Mouse (Mus musculus) left cerebral cortex, postnatal 14 days (tissue): ENCODE measurements around the gene Cabp5. TPM values are rescaled to one million over a fixed set of nuclear protein-coding genes. Genes with fewer than 3 reads are reported as not detected.
A peak's percentile ranks its signal among the peaks of the same experiment; 100 is the strongest.
"Not testable (repeated sequence)": the region's sequence is repeated elsewhere in the genome, so short reads cannot be mapped to it uniquely, and the experiment has no call there.

Source experiments
- DNase-seq, 2 experiments: peaks; one replicate each; pipeline ENCODE4 v3.0.0; 2021 to 2022; ENCODE audit warnings: low spot score in 2 of 2, mixed read lengths in 1 of 2
- intact Hi-C: fragments of 180-260 bp; cut with DNase I; formaldehyde crosslinking; loops from one replicate; pipeline ENCODE4 v1.15.1; 2025
- long read RNA-seq, 2 experiments: library from polyadenylated mRNA; stranded (forward); transcript quantifications; one replicate each; pipeline ENCODE4 v2.0.0; 2021
- total RNA-seq, 2 experiments: library from RNA; stranded (reverse); gene quantifications; 2 replicates each; pipeline ENCODE4 v1.2.3; 2021

Cabp5 gene
- total RNA-seq: under 1 TPM in 1 of 2 experiments, not detected in 1; 0.88 TPM
- long read RNA-seq, experiment 1: 0 reads
- long read RNA-seq, experiment 2: 0 reads

- intact Hi-C loops: no loop called here
- DNase-seq: no peak
Measured at GRCm38 (mm10) chr7:13397832-13398231, at the start of gene Cabp5. Cabp5 (plus strand) TSS chr7:13398132.

DNA sequence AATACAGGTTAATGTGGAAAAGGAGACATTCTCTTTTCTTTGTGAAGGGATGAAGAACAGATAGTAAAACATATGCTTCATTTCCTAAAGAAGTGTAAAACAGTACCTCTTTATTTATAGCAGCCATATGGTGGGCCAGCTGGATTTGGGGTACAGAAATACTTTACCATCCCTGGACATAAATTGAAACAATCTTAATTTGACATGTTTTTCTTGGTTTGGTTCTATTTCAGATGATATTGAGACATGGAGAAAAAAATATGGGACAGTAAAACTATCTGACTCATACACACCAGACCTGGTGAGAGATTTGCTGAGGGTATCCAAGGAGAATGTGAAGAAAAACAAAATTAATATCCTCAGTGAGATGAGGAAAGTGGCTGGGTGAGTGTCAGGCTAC lies 42.0 kb upstream of the Cabp5 start:
- peak; percentile 53 to 76 for DNase-seq
- intact Hi-C loops: loop anchor here (10.0 kb wide), 1 partner anchor 61 kb away; no protein-coding TSS in a partner anchor

DNA sequence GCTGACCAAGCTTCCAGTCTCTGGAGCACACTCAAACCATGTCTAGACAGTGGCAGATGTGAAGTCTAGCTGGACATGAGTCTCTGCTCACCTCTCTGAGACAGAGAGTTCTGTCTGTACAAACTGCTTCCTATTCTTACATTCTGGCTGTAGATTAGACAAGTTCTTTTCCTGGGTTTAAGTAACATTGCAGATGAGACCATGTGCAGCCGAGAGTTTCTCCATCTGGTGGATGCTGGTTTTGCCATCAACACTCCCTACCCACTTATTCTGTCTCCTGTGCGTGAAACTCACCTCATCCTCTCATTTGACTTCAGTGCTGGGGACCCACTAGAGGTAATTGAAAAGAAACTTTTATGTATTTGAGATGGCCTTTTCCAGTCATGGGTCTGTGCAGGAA lies 17.3 kb upstream of the Cabp5 start:
- no peak for DNase-seq

GRCm38 (mm10) chr7:13450541-13450940 lies 52.6 kb downstream of the Cabp5 start, which contains the start of gene Bsph1:
Bsph1 (plus strand) TSS chr7:13450841.
- DNase-seq: not testable (repeated sequence)

More for the DNA sequence above, 17.3 kb upstream of the Cabp5 start:
- intact Hi-C loops: no loop called here

More at GRCm38 (mm10) chr7:13450541-13450940, 52.6 kb downstream of the Cabp5 start, which contains the start of gene Bsph1:
- intact Hi-C loops: not testable (repeated sequence)

Other genes starting within 250 kb of the Cabp5 start
- gene Vmn1r88, start 238.6 kb upstream of the Cabp5 start, total RNA-seq: under 1 TPM; 0.13 TPM
- gene Vmn1r89, start 185.1 kb upstream of the Cabp5 start, total RNA-seq: not detected
- 10 to 100 TPM in 1 of 2 experiments, 1 to 10 TPM in 1; 8.0 to 11.6 TPM for gene Lig1, start 120.8 kb upstream of the Cabp5 start, total RNA-seq
- gene Zswim9, start 119.4 kb upstream of the Cabp5 start, total RNA-seq: 10 to 100 TPM; 11.3 to 12.7 TPM
- gene Pla2g4c, start 73.5 kb upstream of the Cabp5 start, total RNA-seq: under 1 TPM; 0.17 to 0.18 TPM
- gene Bsph1, start 52.7 kb downstream of the Cabp5 start, total RNA-seq: not detected
- gene Bsph2, start 172.9 kb downstream of the Cabp5 start, total RNA-seq: not detected
- not detected for gene Sult2a5, start 225.8 kb downstream of the Cabp5 start, total RNA-seq